Mouse (Mus musculus): Measurements from ENCODE around the gene Rraga.
A peak's percentile ranks its signal among the peaks of the same experiment; 100 is the strongest.

Rraga gene

GRCm38 (mm10) chr4:86575283-86575983, at the start of gene Rraga:
Rraga (plus strand) TSS chr4:86575668.
- peak; percentile 96 for DNase-seq (ENCODE audit: low read depth, low spot score)

GRCm38 (mm10) chr4:86527162-86528136, 48.0 kb upstream of the Rraga start:
- no peak for DNase-seq (ENCODE audit: low read depth, low spot score)

GRCm38 (mm10) chr4:86529161-86529560, 46.3 kb upstream of the Rraga start:
- peak; percentile 47 for DNase-seq (ENCODE audit: low read depth, low spot score)

GRCm38 (mm10) chr4:86533406-86534090, 41.9 kb upstream of the Rraga start:
- no peak for DNase-seq (ENCODE audit: low read depth, low spot score)

GRCm38 (mm10) chr4:86534091-86534481, 41.4 kb upstream of the Rraga start:
- DNase-seq (ENCODE audit: low read depth, low spot score) = no peak

- DNase-seq (ENCODE audit: low read depth, low spot score) = peak; percentile 39
These were observed 37.5 kb upstream of the Rraga start for GRCm38 (mm10) chr4:86537972-86538371.

GRCm38 (mm10) chr4:86538936-86539335, 36.5 kb upstream of the Rraga start:
- no peak for DNase-seq (ENCODE audit: low read depth, low spot score)

GRCm38 (mm10) chr4:86541573-86541972, 33.9 kb upstream of the Rraga start:
- DNase-seq (ENCODE audit: low read depth, low spot score) = no peak

- peak; percentile 40 for DNase-seq (ENCODE audit: low read depth, low spot score)
These were observed 31.5 kb upstream of the Rraga start for GRCm38 (mm10) chr4:86543999-86544398.

- peak; percentile 70 for DNase-seq (ENCODE audit: low read depth, low spot score)
These were observed 29.9 kb upstream of the Rraga start for GRCm38 (mm10) chr4:86545615-86546014.

- no peak for DNase-seq (ENCODE audit: low read depth, low spot score)
These were observed 27.1 kb upstream of the Rraga start for GRCm38 (mm10) chr4:86548332-86548731.

GRCm38 (mm10) chr4:86555035-86555707, 20.3 kb upstream of the Rraga start:
- DNase-seq (ENCODE audit: low read depth, low spot score) = peak; percentile 83

- DNase-seq (ENCODE audit: low read depth, low spot score) = no peak
These were observed 18.1 kb upstream of the Rraga start for GRCm38 (mm10) chr4:86557371-86557770.

- DNase-seq (ENCODE audit: low read depth, low spot score) = no peak
These were observed 17.2 kb upstream of the Rraga start, which contains the start of gene Saxo1 for GRCm38 (mm10) chr4:86558228-86558627. Saxo1 (minus strand) TSS chr4:86558328.

- DNase-seq (ENCODE audit: low read depth, low spot score) = no peak
These were observed 16.5 kb upstream of the Rraga start for GRCm38 (mm10) chr4:86559006-86559405.

GRCm38 (mm10) chr4:86561061-86561460, 14.4 kb upstream of the Rraga start:
- DNase-seq (ENCODE audit: low read depth, low spot score) = no peak

GRCm38 (mm10) chr4:86574939-86575282, 557 bp upstream of the Rraga start:
- DNase-seq (ENCODE audit: low read depth, low spot score) = peak; percentile 20

- peak; percentile 71 for DNase-seq (ENCODE audit: low read depth, low spot score)
These were observed 663 bp downstream of the Rraga start for GRCm38 (mm10) chr4:86576120-86576541.

GRCm38 (mm10) chr4:86576630-86577225, 1.3 kb downstream of the Rraga start:
- DNase-seq (ENCODE audit: low read depth, low spot score) = no peak

- DNase-seq (ENCODE audit: low read depth, low spot score) = no peak
These were observed 4.6 kb downstream of the Rraga start for GRCm38 (mm10) chr4:86580056-86580455.

GRCm38 (mm10) chr4:86580591-86580990, 5.1 kb downstream of the Rraga start:
- DNase-seq (ENCODE audit: low read depth, low spot score) = no peak

Data from brain, adult 2 months (tissue).